Mouse (Mus musculus) limb, embryonic 13.5 days (tissue): ENCODE measurements around the gene Pitpna. TPM values are rescaled to one million over a fixed set of nuclear protein-coding genes. Genes with fewer than 3 reads are reported as not detected.

Experiments used
- ATAC-seq: fragments of 200-750 bp; cut with Nextera tagmentation; 2 replicates; pipeline ENCODE4 v1.8.0; 2017; ENCODE audit warnings: low read depth, moderate number of reproducible peaks, moderate TSS enrichment; ENCODE audit not compliant: low FRiP score
- H3K27ac ChIP-seq: fragments of 300-500 bp; sonication (generic); 2 replicates; pipeline ENCODE4 v1.5.1; 2015; ENCODE audit warnings: inconsistent platforms, mild to moderate bottlenecking, moderate library complexity
- H3K27me3 ChIP-seq: fragments of 300-500 bp; sonication (generic); 2 replicates; pipeline ENCODE4 v1.6.1; 2015; ENCODE audit warnings: mild to moderate bottlenecking, inconsistent platforms
- H3K36me3 ChIP-seq: fragments of 300-500 bp; sonication (generic); 2 replicates; pipeline ENCODE4 v1.6.1; 2015; ENCODE audit warnings: inconsistent platforms, mild to moderate bottlenecking, moderate library complexity
- H3K4me1 ChIP-seq: fragments of 300-500 bp; sonication (generic); 2 replicates; pipeline ENCODE4 v1.6.1; 2015; ENCODE audit warnings: inconsistent platforms
- H3K4me2 ChIP-seq: fragments of 300-500 bp; sonication (generic); replicated peaks from 2 replicates; pipeline ENCODE4 v1.6.1; 2015; ENCODE audit warnings: inconsistent platforms, mild to moderate bottlenecking, moderate library complexity
- H3K4me3 ChIP-seq: fragments of 300-500 bp; sonication (generic); 2 replicates; pipeline ENCODE4 v1.5.1; 2015; ENCODE audit warnings: moderate library complexity, mild to moderate bottlenecking, inconsistent platforms
- H3K9ac ChIP-seq: fragments of 300-500 bp; sonication (generic); 2 replicates; pipeline ENCODE4 v1.6.1; 2015; ENCODE audit warnings: mild to moderate bottlenecking, inconsistent platforms
- H3K9me3 ChIP-seq: fragments of 300-500 bp; sonication (generic); 2 replicates; pipeline ENCODE4 v1.6.1; 2016; ENCODE audit warnings: inconsistent platforms
- WGBS: fragments of 180-500 bp; shearing (Covaris S2); methylation state at CpG from one replicate; pipeline ENCODE4 v1.1.7; 2015; 5-methylcytosine and 5-hydroxymethylcytosine counted together
- polyA plus RNA-seq: library from polyadenylated mRNA; unstranded; fragments of >200 nt; fragmentation: Nextera tagmentation; extraction: Ambion mirVana; gene quantifications from 2 replicates; pipeline ENCODE4 v1.2.1, GENCODE M21; 2015

Pitpna gene
- 60.9 and 62.5 TPM in 2 replicates for polyA plus RNA-seq

DNA sequence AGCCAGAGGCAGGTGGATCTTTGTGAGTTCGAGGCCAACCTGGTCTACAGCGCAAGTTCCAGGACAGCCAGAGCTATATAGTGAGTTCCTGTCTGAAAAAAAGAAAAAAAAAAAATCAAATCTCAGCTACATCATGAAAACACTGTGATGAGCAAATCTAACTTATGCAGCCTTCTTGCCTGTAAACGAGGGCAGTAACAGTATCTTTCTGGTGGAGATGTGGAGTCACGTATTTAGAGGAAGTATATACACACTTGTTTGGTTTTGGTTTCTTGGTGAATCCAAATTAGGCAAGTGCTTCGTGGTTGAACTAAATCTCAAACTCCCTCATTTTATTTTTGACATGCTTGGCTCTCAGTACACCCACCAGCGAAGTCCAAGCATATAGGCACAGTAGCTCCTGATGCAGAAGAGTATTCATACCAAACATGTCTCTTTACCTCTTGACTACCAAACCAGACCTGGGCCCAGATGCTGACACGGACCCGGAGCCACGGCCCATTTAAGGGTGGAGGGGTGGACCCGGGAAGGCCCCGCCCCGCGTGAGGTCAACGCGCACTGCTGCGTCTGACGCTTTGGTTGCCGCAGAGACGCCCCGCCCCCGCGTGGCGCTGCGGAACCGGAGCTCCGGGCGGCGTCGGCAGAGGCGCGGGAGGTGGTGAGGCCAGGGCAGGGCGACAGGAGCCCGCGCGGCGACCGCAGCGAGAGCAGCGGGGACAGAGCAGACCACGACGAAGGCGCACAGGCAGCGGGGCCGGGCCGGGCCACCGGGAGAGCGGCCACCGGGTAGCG, at the start of gene Pitpna:
TSS of gene Pitpna (plus strand) at position 605 of the 792 bp plus-strand sequence.
- peak within 1 kb of the TSS; percentile 91 for H3K4me2 ChIP-seq
- peak within 1 kb of the TSS; percentile 75 for H3K27ac ChIP-seq
- H3K9me3 ChIP-seq = no peaks in the 10 kb centered on the region
- H3K36me3 ChIP-seq = peaks cover 11% of the 10 kb centered on the region
- 6% methylated on average over 48 of the region's 49 CpGs for WGBS
- no peaks in the 10 kb centered on the region for H3K27me3 ChIP-seq
- H3K4me1 ChIP-seq = peaks cover 21% of the 10 kb centered on the region
- H3K4me3 ChIP-seq = peak within 1 kb of the TSS; percentile 96
- peak; percentile 95 for ATAC-seq
- peak within 1 kb of the TSS; percentile 92 for H3K9ac ChIP-seq

DNA sequence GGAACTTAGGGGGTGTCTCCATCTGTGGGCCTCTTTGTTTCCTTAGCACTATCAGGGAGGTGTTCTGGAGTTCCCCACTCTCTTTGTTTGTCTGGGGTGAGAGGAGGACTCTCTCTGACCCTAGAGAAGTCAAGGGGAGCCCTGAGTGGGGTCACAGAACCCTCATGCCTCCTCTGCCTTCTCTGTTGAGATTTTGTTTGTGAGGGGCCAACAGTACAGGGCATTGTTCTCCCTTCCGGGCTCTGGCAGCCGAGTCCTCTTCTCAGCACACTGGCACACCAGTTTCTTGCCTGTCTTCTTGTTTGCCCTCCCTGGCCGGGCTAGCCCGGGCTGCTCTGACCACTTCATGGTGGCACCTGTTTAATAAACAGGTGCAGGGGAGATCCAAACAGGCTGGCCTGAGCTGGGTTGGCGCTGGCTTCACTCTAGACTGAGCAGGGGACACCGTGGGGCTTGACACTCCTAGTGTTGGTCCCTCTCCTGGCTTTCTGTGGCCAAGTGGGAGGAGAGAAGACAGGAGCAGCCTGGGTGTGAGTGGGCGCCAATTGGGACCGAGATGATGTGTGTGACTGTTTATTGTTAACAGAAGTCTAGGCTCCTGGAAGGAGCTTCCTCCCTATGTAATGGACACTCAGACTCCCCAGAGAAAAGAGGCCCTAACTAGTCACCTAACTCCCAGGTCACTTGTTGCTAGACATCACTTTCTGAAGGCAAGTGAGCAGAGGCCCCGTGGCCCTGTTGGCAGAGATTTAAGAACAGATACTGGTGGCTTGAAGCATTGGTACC, 49.5 kb upstream of the Pitpna start:
- no peak for ATAC-seq
- H3K9ac ChIP-seq = no peak overlapping the region
- 67% methylated on average over 9 of the region's 9 CpGs for WGBS

DNA sequence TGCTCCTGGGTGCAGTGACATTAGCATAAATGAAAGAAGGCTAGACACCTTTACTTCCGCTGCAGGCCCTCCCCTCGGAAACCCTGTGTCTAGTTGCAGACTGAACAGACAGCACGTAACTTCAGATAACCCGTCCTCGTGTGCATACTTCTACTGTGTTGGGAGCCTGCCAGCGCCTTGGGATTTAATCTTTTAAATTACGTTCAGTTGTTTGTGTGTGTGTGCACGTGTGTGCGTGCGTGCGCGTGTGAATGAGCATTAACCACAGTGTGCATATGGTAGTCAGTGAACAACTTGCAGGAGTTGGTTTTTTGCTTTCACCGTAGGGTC, 49.0 kb upstream of the Pitpna start:
- 90% methylated on average over 13 of the region's 13 CpGs for WGBS
- ATAC-seq = no peak
- Histone ChIP-seq H3K36me3 (no peaks in the 10 kb centered on the region), H3K4me1 (peaks cover 7% of the 10 kb centered on the region), H3K27ac (no peak overlapping the region), H3K9me3 (no peaks in the 10 kb centered on the region), H3K9ac (no peak overlapping the region), H3K4me3 (no peak overlapping the region), H3K4me2 (no peak overlapping the region), H3K27me3 (no peaks in the 10 kb centered on the region)

More for the DNA sequence above, 49.5 kb upstream of the Pitpna start:
- Histone ChIP-seq H3K4me1 (peaks cover 7% of the 10 kb centered on the region), H3K36me3 (no peaks in the 10 kb centered on the region), H3K27me3 (no peaks in the 10 kb centered on the region), H3K4me2 (no peak overlapping the region), H3K9me3 (no peaks in the 10 kb centered on the region), H3K4me3 (no peak overlapping the region), H3K27ac (no peak overlapping the region)

DNA sequence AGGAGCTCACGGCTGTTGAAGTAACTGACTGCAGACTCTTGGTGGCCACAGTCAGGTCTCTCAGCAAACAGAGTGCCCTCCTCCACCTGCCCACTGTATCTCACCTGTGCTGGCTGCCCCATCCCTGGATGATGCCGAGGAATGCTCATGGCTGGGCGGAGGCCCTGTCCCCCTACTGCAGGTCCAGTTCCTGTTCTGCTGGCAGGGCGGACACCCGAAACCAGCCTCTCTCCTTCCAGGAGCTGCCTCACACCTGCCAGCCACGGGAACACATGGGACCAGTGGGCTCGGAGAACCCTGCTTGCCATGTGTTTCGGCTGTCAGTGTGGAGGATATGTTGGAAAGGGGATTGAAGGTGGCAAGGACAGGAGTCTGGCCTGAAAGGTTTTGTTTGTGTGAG, 47.7 kb upstream of the Pitpna start:
- H3K27me3 ChIP-seq = no peaks in the 10 kb centered on the region
- 74% methylated on average over 8 of the region's 8 CpGs for WGBS
- no peak overlapping the region for H3K9ac ChIP-seq
- no peak overlapping the region for H3K27ac ChIP-seq
- no peak for ATAC-seq
- H3K9me3 ChIP-seq = no peaks in the 10 kb centered on the region
- peaks cover 7% of the 10 kb centered on the region for H3K4me1 ChIP-seq
- no peaks in the 10 kb centered on the region for H3K36me3 ChIP-seq
- H3K4me2 ChIP-seq = no peak overlapping the region
- H3K4me3 ChIP-seq = no peak overlapping the region

DNA sequence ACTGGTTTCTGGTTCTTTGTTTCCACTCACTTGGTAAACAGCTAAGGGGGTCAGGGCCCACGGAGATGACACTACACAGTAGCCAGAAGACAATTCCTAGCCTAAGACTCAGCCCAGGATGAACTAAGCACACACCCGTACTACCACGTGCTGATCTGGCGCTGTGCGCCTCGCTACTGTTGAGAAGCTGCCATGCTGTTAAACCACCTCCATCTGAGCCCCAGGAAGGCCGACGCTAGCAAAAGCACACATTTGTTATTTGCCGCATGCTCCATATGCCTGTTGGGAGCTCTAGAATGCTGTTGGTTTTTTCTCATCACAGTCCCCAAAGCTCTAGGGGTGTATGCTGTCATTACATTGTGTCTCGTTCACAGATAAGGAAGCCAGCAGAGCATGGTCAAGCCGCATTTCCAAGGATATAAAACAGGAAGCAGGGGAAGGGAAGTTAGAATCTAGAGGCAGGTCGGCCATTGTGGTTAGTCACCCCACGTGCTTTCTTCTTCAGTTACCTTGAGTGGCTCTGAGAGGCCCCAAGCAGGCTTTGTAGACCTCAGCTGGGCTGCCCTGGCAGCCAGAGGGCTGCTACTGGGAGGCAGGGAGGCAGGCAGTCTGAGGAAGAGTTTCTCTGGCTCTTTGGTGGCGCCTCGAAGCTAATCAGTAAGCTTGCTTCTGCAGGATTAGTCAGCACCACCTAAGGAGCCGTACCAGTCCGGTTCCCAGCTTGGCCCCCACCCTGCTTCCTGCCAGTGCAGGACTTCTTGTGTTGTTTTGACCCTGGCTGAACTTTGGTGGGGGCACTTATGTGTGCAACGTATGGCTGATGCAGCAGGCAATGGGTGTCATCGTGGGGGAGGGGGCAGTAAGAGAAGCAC, 47.0 kb upstream of the Pitpna start:
- Histone ChIP-seq H3K9ac (no peak overlapping the region), H3K9me3 (no peaks in the 10 kb centered on the region), H3K27me3 (no peaks in the 10 kb centered on the region), H3K4me2 (no peak overlapping the region), H3K27ac (no peak overlapping the region), H3K36me3 (no peaks in the 10 kb centered on the region), H3K4me3 (no peak overlapping the region), H3K4me1 (peaks cover 7% of the 10 kb centered on the region)
- ATAC-seq = no peak
- WGBS = 79% methylated on average over 19 of the region's 19 CpGs

DNA sequence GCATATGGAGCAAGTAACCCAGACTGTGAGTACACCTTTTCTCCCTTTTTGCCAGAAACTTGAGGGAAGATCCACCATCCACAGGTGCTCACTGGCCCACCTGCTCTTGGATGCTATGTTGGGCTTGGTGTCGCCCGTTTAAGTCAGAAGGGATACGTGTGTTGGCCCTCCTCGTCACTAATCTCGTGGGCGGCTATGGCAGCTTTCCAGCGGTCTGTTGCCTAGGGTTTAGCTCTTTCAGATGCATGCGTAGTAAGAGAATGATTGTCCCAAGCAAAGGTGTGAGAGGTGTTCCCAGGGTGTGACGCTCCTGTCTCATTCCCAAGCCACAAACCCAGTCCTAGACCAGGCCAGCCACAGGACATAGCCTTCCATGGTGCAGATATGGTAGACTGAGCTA, 43.2 kb upstream of the Pitpna start:
- Histone ChIP-seq H3K9ac (no peak overlapping the region), H3K4me3 (no peak overlapping the region), H3K27me3 (no peaks in the 10 kb centered on the region), H3K36me3 (no peaks in the 10 kb centered on the region), H3K27ac (no peak overlapping the region), H3K4me1 (peaks cover 5% of the 10 kb centered on the region), H3K4me2 (no peak overlapping the region), H3K9me3 (no peaks in the 10 kb centered on the region)
- WGBS = 86% methylated on average over 9 of the region's 9 CpGs
- ATAC-seq = no peak

DNA sequence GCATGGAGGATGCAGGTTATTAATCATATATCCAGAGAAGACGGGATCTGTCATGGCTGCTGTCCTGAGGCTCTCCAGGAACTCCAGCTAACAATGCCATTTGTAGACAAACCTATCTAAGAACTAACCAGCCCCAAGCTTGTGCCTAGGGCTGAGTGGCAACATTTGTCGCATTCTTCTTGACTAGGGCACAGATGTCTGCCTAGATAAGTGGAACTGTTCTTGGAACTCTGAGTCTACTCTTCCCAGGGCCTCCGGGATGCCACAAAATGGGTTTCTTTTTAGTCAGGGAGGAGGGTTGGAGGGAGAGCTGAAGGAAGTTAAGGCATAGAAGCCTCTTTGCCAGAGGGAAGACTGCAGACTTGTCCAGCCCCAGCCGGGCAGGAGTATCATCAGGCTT, 41.8 kb upstream of the Pitpna start:
- no peaks in the 10 kb centered on the region for H3K36me3 ChIP-seq
- H3K4me3 ChIP-seq = no peak overlapping the region
- no peak overlapping the region for H3K27ac ChIP-seq
- ATAC-seq = no peak
- no peak overlapping the region for H3K9ac ChIP-seq
- no peaks in the 10 kb centered on the region for H3K27me3 ChIP-seq
- H3K4me1 ChIP-seq = peaks cover 19% of the 10 kb centered on the region
- no peaks in the 10 kb centered on the region for H3K9me3 ChIP-seq
- H3K4me2 ChIP-seq = no peak overlapping the region
- WGBS = 80% methylated on average over 4 of the region's 4 CpGs

DNA sequence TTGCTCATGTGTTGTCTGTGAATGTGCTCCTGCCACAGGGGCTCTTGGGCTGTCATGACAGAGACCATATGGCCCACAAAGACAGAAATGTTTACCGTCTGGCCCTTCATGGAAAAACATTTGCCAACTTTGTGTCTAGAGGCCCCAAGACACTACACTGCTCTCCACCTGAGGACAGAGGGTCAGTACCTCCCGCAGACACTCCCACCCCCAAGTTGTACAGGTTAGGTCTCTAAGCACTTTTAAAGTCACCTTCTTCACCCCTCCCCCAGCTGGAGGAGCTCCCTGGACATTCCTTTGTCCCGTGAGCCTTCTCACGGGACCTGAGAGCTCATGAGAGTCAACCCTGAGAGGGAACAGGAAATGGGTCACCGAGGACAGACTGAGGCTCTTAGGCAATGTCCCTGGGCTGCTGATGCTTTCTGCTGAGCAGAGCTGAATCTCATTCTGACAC, 38.2 kb upstream of the Pitpna start:
- WGBS = 37% methylated on average over 5 of the region's 5 CpGs
- no peak overlapping the region for H3K4me3 ChIP-seq

DNA sequence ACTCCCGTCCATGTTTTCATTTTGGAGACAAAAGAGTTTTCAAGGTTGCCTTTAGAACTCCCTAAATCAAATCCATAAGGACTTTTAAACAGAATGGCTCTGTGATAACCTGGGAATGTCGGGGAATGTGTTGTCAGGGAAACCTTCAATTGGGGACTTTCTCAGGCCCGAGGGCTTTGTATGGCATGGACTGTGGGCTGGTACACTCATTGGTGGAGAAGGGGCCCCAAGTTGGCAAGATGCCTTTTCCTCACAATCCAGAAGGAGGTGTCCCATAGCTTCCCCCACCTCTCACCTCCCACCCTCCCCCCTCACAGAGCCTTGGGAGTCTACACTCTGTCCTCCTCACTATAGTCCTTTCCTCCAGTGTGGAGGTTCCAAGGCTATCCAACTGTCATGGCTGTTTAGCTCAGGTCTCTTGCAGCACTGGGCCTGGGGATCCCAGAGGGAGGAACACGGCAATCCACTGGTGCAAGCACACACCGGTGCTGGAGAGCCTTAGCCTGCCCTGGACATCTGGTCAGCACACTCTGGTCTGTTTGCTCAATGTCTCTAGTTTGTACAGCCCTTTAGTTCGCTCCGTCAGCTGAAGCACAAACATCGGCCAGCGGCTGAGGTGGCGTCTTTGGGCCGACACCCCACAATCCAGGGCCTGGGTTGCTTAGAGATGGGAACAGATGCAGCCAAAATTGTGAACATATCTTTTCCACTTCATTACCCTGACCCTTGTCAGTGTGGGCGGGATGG, 37.5 kb upstream of the Pitpna start:
- no peak for ATAC-seq
- Histone ChIP-seq H3K36me3 (no peaks in the 10 kb centered on the region), H3K27me3 (no peaks in the 10 kb centered on the region), H3K4me1 (peaks cover 40% of the 10 kb centered on the region), H3K4me3 (no peak overlapping the region), H3K9me3 (no peaks in the 10 kb centered on the region), H3K9ac (0 out of 2 replicates have a peak overlapping the region, but pooled peaks have one; percentile 4), H3K27ac (no peak overlapping the region), H3K4me2 (no peak overlapping the region)
- 64% methylated on average over 12 of the region's 12 CpGs for WGBS

More for the DNA sequence above, 38.2 kb upstream of the Pitpna start:
- H3K36me3 ChIP-seq = no peaks in the 10 kb centered on the region
- peaks cover 40% of the 10 kb centered on the region for H3K4me1 ChIP-seq
- H3K9me3 ChIP-seq = no peaks in the 10 kb centered on the region
- H3K27ac ChIP-seq = peak overlapping the region; percentile 10; the same call in 1 of the 2 replicates
- H3K27me3 ChIP-seq = no peaks in the 10 kb centered on the region
- no peak overlapping the region for H3K9ac ChIP-seq
- no peak overlapping the region for H3K4me2 ChIP-seq
- ATAC-seq = no peak

DNA sequence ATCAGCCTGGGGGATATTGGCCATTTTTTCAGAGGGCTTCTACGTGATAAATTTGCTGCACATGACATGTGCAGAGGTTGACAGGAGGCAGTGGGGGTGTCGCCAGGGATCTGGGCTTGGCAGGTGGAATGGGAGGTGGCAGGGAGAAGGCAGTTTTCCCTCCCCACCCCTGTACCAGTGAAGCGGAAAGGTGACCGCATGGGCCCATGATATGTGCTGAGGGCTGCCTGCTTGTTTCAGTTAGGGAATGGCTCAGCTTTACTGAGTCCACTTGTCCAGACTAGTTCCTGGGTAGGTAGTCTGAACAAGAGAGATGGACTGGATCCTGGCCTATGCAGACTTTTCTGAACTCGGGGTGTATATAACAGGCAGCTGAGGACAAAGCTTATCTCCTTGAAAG, 36.6 kb upstream of the Pitpna start:
- no peaks in the 10 kb centered on the region for H3K36me3 ChIP-seq
- H3K27me3 ChIP-seq = no peaks in the 10 kb centered on the region
- H3K4me2 ChIP-seq = no peak overlapping the region
- peak overlapping the region; percentile 75; the same call in 1 of the 2 replicates for H3K27ac ChIP-seq
- 81% methylated on average over 5 of the region's 5 CpGs for whole genome bisulfite sequencing
- H3K4me3 ChIP-seq = no peak overlapping the region
- H3K9me3 ChIP-seq = no peaks in the 10 kb centered on the region
- no peak for ATAC-seq
- H3K9ac ChIP-seq = no peak overlapping the region
- peaks cover 40% of the 10 kb centered on the region for H3K4me1 ChIP-seq

DNA sequence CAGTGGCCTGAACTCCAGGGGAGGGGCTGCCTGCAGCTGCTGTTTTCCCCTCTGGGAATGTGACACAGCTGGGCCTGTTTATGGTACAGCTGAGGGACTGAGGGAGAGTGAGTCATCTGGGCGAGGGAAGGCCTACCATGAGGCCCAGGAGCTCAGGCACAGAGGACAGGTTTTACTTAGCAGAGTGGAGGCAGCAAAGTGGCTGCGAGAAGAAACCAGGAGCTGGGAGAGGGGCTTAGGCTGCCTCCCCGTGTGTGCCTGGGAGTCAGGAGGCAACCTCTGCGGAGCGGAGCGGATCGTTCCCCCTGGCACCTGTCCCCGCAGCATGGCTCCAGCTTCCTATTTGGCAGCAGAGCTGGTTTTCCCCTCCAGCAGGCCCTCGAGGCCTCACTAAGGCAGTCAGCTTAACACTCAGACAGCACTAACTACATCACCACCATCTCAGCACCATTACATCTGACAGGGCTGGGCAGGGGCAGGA, 35.9 kb upstream of the Pitpna start:
- 40% methylated on average over 9 of the region's 9 CpGs for WGBS
- Histone ChIP-seq H3K27ac (peak overlapping the region; percentile 75), H3K27me3 (no peaks in the 10 kb centered on the region), H3K4me2 (no peak overlapping the region), H3K4me1 (peaks cover 40% of the 10 kb centered on the region), H3K9ac (peak overlapping the region; percentile 21; the same call in 1 of the 2 replicates), H3K36me3 (no peaks in the 10 kb centered on the region), H3K4me3 (no peak overlapping the region), H3K9me3 (no peaks in the 10 kb centered on the region)
- ATAC-seq = no peak
